Mouse (Mus musculus) gastrocnemius, postnatal 14 days (tissue): Measurements from ENCODE around the gene Rrp9. TPM values are rescaled to one million over a fixed set of nuclear protein-coding genes. Genes with fewer than 3 reads are reported as not detected.

Source experiments
- DNase-seq: peaks from one replicate; pipeline ENCODE4 v3.0.0; 2021; ENCODE audit warnings: mixed read lengths
- intact Hi-C: fragments of 180-260 bp; cut with DNase I; formaldehyde crosslinking; loops from one replicate; pipeline ENCODE4 v1.15.1; 2025; ENCODE audit warnings: low total_unique reads
- long read RNA-seq, 2 experiments: library from polyadenylated mRNA; stranded (forward); transcript quantifications; one replicate each; pipeline ENCODE4 v2.0.0; 2021
- total RNA-seq, 2 experiments: library from RNA; stranded (reverse); gene quantifications; 2 replicates each; pipeline ENCODE4 v1.2.3; 2021

The Rrp9 gene
- 10 to 100 TPM; 12.6 to 18.4 TPM for total RNA-seq
- long read RNA-seq, experiment 1, transcript Rrp9-201 (15 exons, 1,586 nt) = major isoform, 17 of 20 reads
- long read RNA-seq, experiment 1, partial matches to known transcripts = 0 of 20 reads
- long read RNA-seq, experiment 1, other reads (novel, unspliced or antisense) = 3 of 20 reads
- long read RNA-seq, experiment 2, transcript Rrp9-201 (15 exons, 1,586 nt) = major isoform, 22 of 29 reads
- long read RNA-seq, experiment 2, partial matches to known transcripts = 4 of 29 reads
- long read RNA-seq, experiment 2, other reads (novel, unspliced or antisense) = 2 of 29 reads

- peak; percentile 13 for DNase-seq
- intact Hi-C loops = no loop called here
Observed at GRCm38 (mm10) chr9:106475663-106476001, at the start of gene Rrp9. Gene Rrp9, plus strand, starts transcription at chr9:106475963.

DNA sequence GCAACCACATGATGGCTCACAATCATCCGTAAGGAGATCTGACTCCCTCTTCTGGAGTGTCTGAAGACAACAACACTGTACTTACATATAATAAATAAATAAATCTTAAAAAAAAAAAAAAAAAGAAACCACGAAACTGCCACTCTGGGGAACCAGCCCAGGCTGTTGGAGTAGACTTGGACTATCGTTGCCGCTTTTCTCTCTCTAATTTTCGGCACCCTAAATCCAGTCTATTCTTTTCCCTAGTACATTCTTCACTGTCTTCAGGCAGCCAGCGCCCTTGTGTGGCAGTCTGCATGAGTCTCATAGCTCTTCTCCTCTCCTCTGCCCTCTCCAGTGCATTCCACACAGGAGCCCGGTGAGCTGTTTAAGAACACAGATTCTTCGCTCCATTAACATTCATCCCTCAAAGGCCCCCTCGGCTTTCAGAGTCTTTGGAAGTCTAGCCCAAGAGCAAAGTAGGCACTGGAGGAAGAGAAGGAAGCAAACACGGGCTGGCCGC, 47.0 kb upstream of the Rrp9 start:
- DNase-seq = no peak
- intact Hi-C loops = no loop called here

DNA sequence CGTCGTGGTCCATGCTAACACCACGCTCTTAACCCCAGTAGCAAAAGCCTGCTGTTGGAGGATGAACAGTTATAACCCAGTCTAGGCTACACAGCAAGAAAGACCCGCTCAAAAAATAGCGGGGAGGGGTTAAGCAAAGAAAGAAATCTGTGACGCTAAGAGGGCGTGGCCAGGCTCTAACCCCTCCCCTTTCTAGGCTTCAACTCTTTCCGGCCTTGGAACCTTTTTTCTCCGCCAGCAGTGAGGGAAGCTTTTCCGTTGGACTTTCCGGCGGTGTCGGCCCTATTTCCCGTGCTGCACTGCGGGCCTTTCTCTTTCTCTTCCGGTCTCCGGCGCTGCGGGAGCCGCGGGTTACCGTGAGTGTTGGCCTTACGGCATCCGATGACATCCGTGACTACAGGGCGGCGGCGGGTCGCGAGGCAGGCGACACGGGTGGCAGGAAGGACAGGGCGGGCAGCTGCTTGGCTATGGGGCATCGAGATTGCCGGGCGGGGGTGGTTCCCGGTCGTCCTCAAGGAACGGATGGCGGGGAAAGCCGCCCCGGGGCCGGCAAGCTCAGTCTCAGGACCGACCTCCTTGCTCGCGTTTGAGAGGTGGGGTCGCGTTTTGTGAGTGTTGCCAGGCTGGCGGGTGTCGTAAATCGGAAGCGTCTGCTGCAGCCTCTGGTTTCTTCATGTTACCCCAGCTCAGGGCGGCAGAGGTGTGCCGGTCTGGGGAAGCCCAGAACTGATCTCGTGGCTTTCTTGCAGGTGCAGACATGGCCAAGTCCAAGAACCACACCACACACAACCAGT, 46.3 kb upstream of the Rrp9 start, which contains the start of gene Rpl29:
TSS of gene Rpl29 (plus strand) at position 234 of the 794 bp plus-strand sequence.
- DNase-seq = peak; percentile 93
- intact Hi-C loops = no loop called here

- no peak for DNase-seq
Observed at GRCm38 (mm10) chr9:106430015-106430264, 45.8 kb upstream of the Rrp9 start.

GRCm38 (mm10) chr9:106433389-106433788, 42.4 kb upstream of the Rrp9 start:
- intact Hi-C loops = no loop called here
- no peak for DNase-seq

More at GRCm38 (mm10) chr9:106430015-106430264, 45.8 kb upstream of the Rrp9 start:
- intact Hi-C loops = no loop called here

GRCm38 (mm10) chr9:106436566-106436965, 39.2 kb upstream of the Rrp9 start:
- DNase-seq = no peak
- intact Hi-C loops = loop anchor here (5.0 kb wide), 1 partner anchor 36 kb away; no protein-coding TSS in a partner anchor

DNA sequence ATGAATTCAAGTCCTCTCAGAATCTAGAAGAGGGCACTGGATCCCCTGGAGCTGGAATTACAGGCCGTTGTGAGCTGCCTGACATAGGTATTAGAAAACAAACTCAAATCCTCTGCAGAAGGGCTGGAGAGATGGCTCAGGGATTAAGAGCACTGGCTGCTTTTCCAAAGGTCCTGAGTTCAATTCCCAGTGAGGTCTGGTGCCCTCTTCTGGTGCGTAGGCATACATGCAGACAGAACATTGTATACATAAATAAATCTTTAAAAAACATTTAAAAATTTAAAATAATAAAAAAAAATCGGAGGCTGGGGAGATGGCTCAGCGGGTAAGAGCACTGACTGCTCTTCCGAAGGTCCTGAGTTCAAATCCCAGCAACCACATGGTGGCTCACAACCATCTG, 33.1 kb upstream of the Rrp9 start:
- intact Hi-C loops = no loop called here
- no peak for DNase-seq

DNA sequence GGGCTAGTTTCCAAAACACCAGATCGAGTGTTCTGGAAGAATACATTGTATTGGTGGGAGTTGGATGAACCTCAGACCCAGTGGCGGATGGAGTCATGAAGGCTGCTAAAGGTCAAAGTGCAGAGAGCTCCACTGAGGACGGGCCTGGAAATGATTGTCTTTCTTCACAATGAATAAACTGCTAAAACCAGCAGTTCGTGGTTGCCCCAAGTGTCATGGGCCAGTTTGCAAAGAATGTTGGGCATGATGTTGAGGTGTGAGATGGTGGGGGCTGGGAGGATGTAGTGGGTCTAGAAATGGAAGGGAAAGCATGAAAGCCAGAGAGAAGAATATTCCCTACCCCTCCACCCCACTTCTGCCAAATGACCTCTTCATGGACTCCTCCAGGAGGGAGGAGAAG, 30.9 kb upstream of the Rrp9 start:
- no peak for DNase-seq
- intact Hi-C loops = no loop called here

GRCm38 (mm10) chr9:106447348-106447747, 28.4 kb upstream of the Rrp9 start, which contains the start of the genes Abhd14b and Abhd14a:
Gene Abhd14b, plus strand, starts transcription at chr9:106447459.
Gene Abhd14a, minus strand, starts transcription at chr9:106447678.
- DNase-seq = peak; percentile 96
- intact Hi-C loops = no loop called here

GRCm38 (mm10) chr9:106447951-106448350, 27.8 kb upstream of the Rrp9 start:
- intact Hi-C loops = no loop called here
- no peak for DNase-seq

GRCm38 (mm10) chr9:106448498-106449031, 27.2 kb upstream of the Rrp9 start:
- intact Hi-C loops = no loop called here
- DNase-seq = peak; percentile 88

DNA sequence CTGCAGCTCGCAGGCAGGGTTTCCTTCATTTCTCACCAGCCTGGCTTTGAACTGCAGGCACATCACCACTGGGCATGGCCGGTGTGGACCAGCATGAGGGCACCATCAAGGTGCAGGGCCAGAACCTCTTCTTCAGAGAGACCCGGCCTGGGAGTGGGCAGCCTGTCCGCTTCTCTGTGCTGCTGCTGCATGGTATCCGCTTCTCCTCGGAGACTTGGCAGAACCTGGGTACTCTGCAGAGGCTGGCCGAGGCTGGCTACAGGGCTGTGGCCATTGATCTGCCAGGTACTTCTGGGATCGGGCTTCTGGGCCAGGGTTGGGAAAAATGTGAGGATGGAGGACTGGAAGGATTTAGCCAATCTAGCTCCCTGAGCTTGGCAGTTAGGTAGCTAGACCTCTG, 25.8 kb upstream of the Rrp9 start:
- intact Hi-C loops = no loop called here

GRCm38 (mm10) chr9:106450661-106451060, 25.1 kb upstream of the Rrp9 start:
- DNase-seq = peak; percentile 62
- intact Hi-C loops = no loop called here

More for the DNA sequence above, 25.8 kb upstream of the Rrp9 start:
- DNase-seq = no peak

- intact Hi-C loops = no loop called here
Observed at GRCm38 (mm10) chr9:106451298-106451697, 24.5 kb upstream of the Rrp9 start.

GRCm38 (mm10) chr9:106451899-106452298, 23.9 kb upstream of the Rrp9 start:
- DNase-seq = no peak

More at GRCm38 (mm10) chr9:106451298-106451697, 24.5 kb upstream of the Rrp9 start:
- DNase-seq = no peak

GRCm38 (mm10) chr9:106452351-106452750, 23.4 kb upstream of the Rrp9 start:
- intact Hi-C loops = no loop called here
- DNase-seq = no peak

More at GRCm38 (mm10) chr9:106451899-106452298, 23.9 kb upstream of the Rrp9 start:
- intact Hi-C loops = no loop called here

DNA sequence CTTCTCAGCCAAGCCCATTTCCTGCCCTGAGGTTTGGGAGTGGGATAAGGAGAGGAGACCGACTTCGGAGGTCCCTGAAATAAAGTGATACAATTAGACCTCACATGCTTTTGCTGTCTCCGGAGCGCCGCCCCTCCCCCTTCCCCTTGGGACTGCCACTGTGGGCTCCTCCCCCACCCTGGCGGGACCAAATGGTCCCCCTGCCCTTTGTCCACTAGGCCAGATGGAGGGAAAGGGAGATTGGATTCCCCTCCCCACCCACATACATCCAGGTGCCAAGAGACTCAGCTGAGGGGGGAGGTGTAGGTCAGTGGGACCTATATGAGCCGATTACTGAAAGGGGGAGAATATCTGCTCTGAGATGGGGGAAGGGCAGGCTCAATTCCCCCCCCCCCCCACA, 22.9 kb upstream of the Rrp9 start:
- no peak for DNase-seq
- intact Hi-C loops = no loop called here

GRCm38 (mm10) chr9:106453271-106454070, 22.3 kb upstream of the Rrp9 start, which contains the start of gene Pcbp4:
Gene Pcbp4, plus strand, starts transcription at chr9:106453291.
- peak; percentile 66 for DNase-seq
- intact Hi-C loops = no loop called here

- DNase-seq = no peak
- intact Hi-C loops = no loop called here
Observed at GRCm38 (mm10) chr9:106454071-106454761, 21.5 kb upstream of the Rrp9 start.
